Comparison of ENCODE assay signal across 25 mouse cellular contexts in genomic region chr10:128656731-128657130, GRCm38 (mm10).
"Had no signal": no experiment of that assay in that cellular context is flagged by ENCODE, and none has a peak within 500 bp of the region (broad histone marks: within the 10 kb centered on the region; RNA-seq: fewer than 3 reads in every experiment).

No protein-coding gene starts in this region.

- H3K27me3 ChIP-seq: heart, embryonic 15.5 days; hindbrain, embryonic 13.5 days; hindbrain, embryonic 15.5 days; kidney, embryonic 15.5 days; limb, embryonic 13.5 days; limb, embryonic 15.5 days had no signal

- ATAC-seq: forebrain, postnatal 0 days; hindbrain, postnatal 0 days; intestine, embryonic 16.5 days had no signal

- H3K4me3 ChIP-seq: heart, adult 2 months; heart, embryonic 13.5 days; heart, embryonic 15.5 days; hindbrain, embryonic 13.5 days; hindbrain, embryonic 15.5 days; kidney, embryonic 15.5 days; limb, embryonic 13.5 days; limb, embryonic 15.5 days; liver, embryonic 13.5 days; liver, embryonic 15.5 days had no signal

- H3K4me1 ChIP-seq: hindbrain, embryonic 13.5 days; hindbrain, embryonic 15.5 days; limb, embryonic 13.5 days; limb, embryonic 15.5 days had no signal

- H3K27ac ChIP-seq: heart, adult 2 months; heart, embryonic 13.5 days; heart, embryonic 15.5 days; hindbrain, embryonic 13.5 days; hindbrain, embryonic 15.5 days; hindbrain, postnatal 0 days; kidney, embryonic 15.5 days; kidney, postnatal 0 days; limb, embryonic 13.5 days; limb, embryonic 15.5 days; liver, embryonic 13.5 days; liver, embryonic 15.5 days had no signal

- H3K36me3 ChIP-seq: heart, embryonic 13.5 days; heart, embryonic 15.5 days; hindbrain, embryonic 13.5 days; hindbrain, embryonic 15.5 days; kidney, embryonic 15.5 days; limb, embryonic 13.5 days; limb, embryonic 15.5 days; liver, embryonic 13.5 days; liver, embryonic 15.5 days had no signal

- H3K9me3 ChIP-seq: heart, embryonic 13.5 days; heart, embryonic 15.5 days; hindbrain, embryonic 13.5 days; hindbrain, embryonic 15.5 days; kidney, embryonic 15.5 days; limb, embryonic 13.5 days; limb, embryonic 15.5 days; liver, embryonic 13.5 days; liver, embryonic 15.5 days had no signal

- DNase-seq: forebrain, postnatal 0 days; gastrocnemius, postnatal 14 days; gastrocnemius, postnatal 36 days; heart, adult 11 months; heart, adult 2 months; heart, postnatal 14 days; heart, postnatal 36 days; layer of hippocampus, adult 9-11 months; layer of hippocampus, postnatal 36 days; left cerebral cortex, postnatal 4 days; liver, embryonic 13.5 days; lung, adult 18-20 months had no signal

- H3K9ac ChIP-seq: forebrain, postnatal 0 days; heart, embryonic 13.5 days; heart, embryonic 15.5 days; hindbrain, embryonic 13.5 days; hindbrain, embryonic 15.5 days; kidney, embryonic 15.5 days; limb, embryonic 13.5 days; limb, embryonic 15.5 days; liver, embryonic 13.5 days; liver, embryonic 15.5 days had no signal

- H3K4me2 ChIP-seq: heart, embryonic 11.5 days; heart, embryonic 13.5 days; heart, embryonic 15.5 days; hindbrain, embryonic 13.5 days; hindbrain, embryonic 15.5 days; kidney, embryonic 15.5 days; limb, embryonic 13.5 days; limb, embryonic 15.5 days; liver, embryonic 11.5 days; liver, embryonic 13.5 days; liver, embryonic 15.5 days had no signal
